Mouse (Mus musculus) brain, embryonic 14.5 days (tissue): ENCODE data around the gene Sox6.

Source experiments
- CTCF ChIP-seq: fragments of 200-500 bp; IDR thresholded peaks from 2 replicates; pipeline ENCODE4 v1.5.1; 2012; ENCODE audit warnings: inconsistent platforms, mild to moderate bottlenecking, moderate library complexity, borderline replicate concordance; ENCODE audit not compliant: insufficient read depth, insufficient read length; ENCODE audit errors: extremely low read depth
- POLR2A ChIP-seq: fragments of 200-500 bp; IDR thresholded peaks from 2 replicates; pipeline ENCODE4 v1.6.1; 2012; ENCODE audit warnings: mild to moderate bottlenecking, inconsistent platforms, borderline replicate concordance; ENCODE audit not compliant: poor library complexity, insufficient read depth, insufficient read length, severe bottlenecking; ENCODE audit errors: extremely low read depth

DNA sequence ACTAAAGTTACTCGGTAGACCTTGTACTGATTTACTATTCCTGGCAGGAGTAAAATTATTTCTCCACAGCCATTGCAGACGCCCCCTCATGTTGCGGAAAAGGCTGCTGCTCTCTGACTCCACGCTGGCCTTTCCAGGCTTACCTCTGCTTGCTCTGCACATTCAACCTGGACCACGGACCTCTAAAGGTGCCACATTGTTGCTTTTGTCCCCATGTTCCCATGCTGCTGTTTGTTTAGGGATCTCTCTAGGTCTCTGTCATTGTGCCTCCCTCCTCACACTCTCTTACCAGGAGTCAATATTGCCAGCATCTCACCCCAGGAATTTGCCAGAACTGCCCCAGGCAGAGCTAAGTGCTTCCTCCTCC lies 473.6 kb downstream of the Sox6 start:
- no peak for TF ChIP-seq CTCF
- TF ChIP-seq POLR2A: no peak
